Mouse (Mus musculus) heart, postnatal 0 days (tissue): ENCODE data around the gene Hist3h2a. TPM values are rescaled to one million over a fixed set of nuclear protein-coding genes. Genes with fewer than 3 reads are reported as not detected.
A peak's percentile ranks its signal among the peaks of the same experiment; 100 is the strongest.

ENCODE experiments used
- ATAC-seq: fragments of 200-750 bp; cut with Nextera tagmentation; 2 replicates; pipeline ENCODE4 v1.8.0; 2017; ENCODE audit warnings: low read depth, moderate number of reproducible peaks, moderate library complexity; ENCODE audit not compliant: insufficient read depth
- DNase-seq: peaks from one replicate; pipeline ENCODE4 v3.0.0-alpha.2; 2016; ENCODE audit warnings: low spot score
- H3K27ac ChIP-seq: fragments of 300-500 bp; sonication (generic); 2 replicates; pipeline ENCODE4 v1.5.1; 2014; ENCODE audit warnings: low read depth, mild to moderate bottlenecking
- H3K27me3 ChIP-seq: fragments of 300-500 bp; sonication (generic); 2 replicates; pipeline ENCODE4 v1.6.1; 2014; ENCODE audit warnings: low read length, mixed read lengths; ENCODE audit not compliant: control insufficient read depth, insufficient read depth
- H3K36me3 ChIP-seq: fragments of 300-500 bp; sonication (generic); replicated peaks from 2 replicates; pipeline ENCODE4 v1.6.1; 2014; ENCODE audit warnings: low read length, mixed read lengths; ENCODE audit not compliant: control insufficient read depth, insufficient read depth
- H3K4me1 ChIP-seq: fragments of 300-500 bp; sonication (generic); 2 replicates; pipeline ENCODE4 v1.6.1; 2014; ENCODE audit warnings: antibody characterized with exemption; ENCODE audit not compliant: control insufficient read depth, insufficient read depth
- H3K4me2 ChIP-seq: fragments of 300-500 bp; sonication (generic); 2 replicates; pipeline ENCODE4 v1.6.1; 2014; ENCODE audit warnings: low read depth, mild to moderate bottlenecking, low read length, moderate library complexity
- H3K4me3 ChIP-seq: fragments of 300-500 bp; sonication (generic); 2 replicates; pipeline ENCODE4 v1.5.1; 2014; ENCODE audit warnings: low read depth, low read length
- H3K9ac ChIP-seq: fragments of 300-500 bp; sonication (generic); replicated peaks from 2 replicates; pipeline ENCODE4 v1.6.1; 2014; ENCODE audit warnings: low read depth, low read length, mixed read lengths
- H3K9me3 ChIP-seq: fragments of 300-500 bp; sonication (generic); replicated peaks from 2 replicates; pipeline ENCODE4 v1.6.1; 2016; ENCODE audit warnings: low read length; ENCODE audit not compliant: control insufficient read depth
- CTCF ChIP-seq: IDR thresholded peaks from 2 replicates; pipeline ENCODE4 v1.5.1; 2016; ENCODE audit warnings: antibody characterized with exemption, control low read depth, low read depth
- EP300 ChIP-seq: IDR thresholded peaks from 2 replicates; pipeline ENCODE4 v1.6.1; 2016; ENCODE audit warnings: antibody characterized with exemption, low read depth
- WGBS: fragments of 180-500 bp; shearing (Covaris S2); extraction: QIAGEN DNeasy Blood & Tissue Kit; methylation state at CpG from one replicate; pipeline ENCODE4 v1.1.7; 2014; 5-methylcytosine and 5-hydroxymethylcytosine counted together
- polyA plus RNA-seq: library from polyadenylated mRNA; unstranded; fragments of >200 nt; fragmentation: Nextera tagmentation; extraction: Ambion mirVana; gene quantifications from 2 replicates; pipeline ENCODE4 v1.2.1, GENCODE M21; 2015
- total RNA-seq: library from RNA; depleted of rRNA; stranded (reverse); fragments of >200 nt; gene quantifications from 2 replicates; pipeline ENCODE4 v1.2.3, GENCODE M21; 2014; ENCODE audit warnings: low replicate concordance

The Hist3h2a gene
- total and polyA plus RNA-seq, 2 experiments from 2014 or later: 43.1 to 94.8 TPM

GRCm38 (mm10) chr11:58958536-58958935 lies 4.1 kb downstream of the Hist3h2a start:
- peaks cover 5% of the 10 kb centered on the region; the same call in 1 of the 2 replicates for H3K27me3 ChIP-seq

GRCm38 (mm10) chr11:58959186-58959825 lies 4.8 kb downstream of the Hist3h2a start:
- peaks cover 12% of the 10 kb centered on the region for H3K4me1 ChIP-seq
- peak overlapping the region; percentile 71 for H3K4me2 ChIP-seq
- peak overlapping the region; percentile 49 for H3K4me3 ChIP-seq
- H3K9ac ChIP-seq: 0 out of 2 replicates have a peak overlapping the region, but pooled peaks have one; percentile 26
- no peaks in the 10 kb centered on the region for H3K9me3 ChIP-seq
- ATAC-seq (no peak), DNase-seq (no peak)
- no peak overlapping the region for H3K27ac ChIP-seq
- H3K36me3 ChIP-seq: peaks cover 18% of the 10 kb centered on the region; the same call in 1 of the 2 replicates
- 33% methylated on average over 15 of the region's 15 CpGs for WGBS
- TF ChIP-seq CTCF (no peak), EP300 (no peak)
- H3K27me3 ChIP-seq: peaks cover 5% of the 10 kb centered on the region; the same call in 1 of the 2 replicates

More at GRCm38 (mm10) chr11:58958536-58958935, 4.1 kb downstream of the Hist3h2a start:
- DNase-seq (no peak), ATAC-seq (no peak)
- H3K36me3 ChIP-seq: peaks cover 18% of the 10 kb centered on the region; the same call in 1 of the 2 replicates
- 89% methylated on average over 6 of the region's 6 CpGs for WGBS
- no peak for TF ChIP-seq EP300
- TF ChIP-seq CTCF: no peak
- H3K27ac ChIP-seq: no peak overlapping the region
- H3K4me2 ChIP-seq: no peak overlapping the region
- no peak overlapping the region for H3K4me3 ChIP-seq
- peaks cover 16% of the 10 kb centered on the region for H3K4me1 ChIP-seq
- no peak overlapping the region for H3K9ac ChIP-seq
- no peaks in the 10 kb centered on the region for H3K9me3 ChIP-seq

GRCm38 (mm10) chr11:58959921-58960465 lies 5.5 kb downstream of the Hist3h2a start:
- H3K9ac ChIP-seq: 0 out of 2 replicates have a peak overlapping the region, but pooled peaks have one; percentile 26
- peaks cover 5% of the 10 kb centered on the region; the same call in 1 of the 2 replicates for H3K27me3 ChIP-seq
- peak; percentile 76 for ATAC-seq
- no peaks in the 10 kb centered on the region for H3K9me3 ChIP-seq
- peak overlapping the region; percentile 49 for H3K4me3 ChIP-seq
- H3K36me3 ChIP-seq: peaks cover 18% of the 10 kb centered on the region; the same call in 1 of the 2 replicates
- under 1% methylated on average over 40 of the region's 40 CpGs for WGBS
- TF ChIP-seq CTCF (peak; percentile 24; the same call in 1 of the 2 replicates), EP300 (no peak)
- DNase-seq: peak; percentile 88
- H3K27ac ChIP-seq: no peak overlapping the region
- H3K4me1 ChIP-seq: peaks cover 12% of the 10 kb centered on the region
- peak overlapping the region; percentile 71 for H3K4me2 ChIP-seq

- WGBS: 51% methylated on average over 50 of the region's 50 CpGs
- H3K9ac ChIP-seq: no peak overlapping the region
- H3K27me3 ChIP-seq: peaks cover 5% of the 10 kb centered on the region; the same call in 1 of the 2 replicates
- TF ChIP-seq EP300: no peak
- TF ChIP-seq CTCF: no peak
- H3K4me1 ChIP-seq: peaks cover 6% of the 10 kb centered on the region
- H3K9me3 ChIP-seq: no peaks in the 10 kb centered on the region
- H3K27ac ChIP-seq: no peak overlapping the region
- no peak overlapping the region for H3K4me2 ChIP-seq
- peaks cover 14% of the 10 kb centered on the region; the same call in 1 of the 2 replicates for H3K36me3 ChIP-seq
- H3K4me3 ChIP-seq: no peak overlapping the region
- DNase-seq: peak; percentile 3
- no peak for ATAC-seq
Observed at GRCm38 (mm10) chr11:58961364-58962177, 7.1 kb downstream of the Hist3h2a start.

DNA sequence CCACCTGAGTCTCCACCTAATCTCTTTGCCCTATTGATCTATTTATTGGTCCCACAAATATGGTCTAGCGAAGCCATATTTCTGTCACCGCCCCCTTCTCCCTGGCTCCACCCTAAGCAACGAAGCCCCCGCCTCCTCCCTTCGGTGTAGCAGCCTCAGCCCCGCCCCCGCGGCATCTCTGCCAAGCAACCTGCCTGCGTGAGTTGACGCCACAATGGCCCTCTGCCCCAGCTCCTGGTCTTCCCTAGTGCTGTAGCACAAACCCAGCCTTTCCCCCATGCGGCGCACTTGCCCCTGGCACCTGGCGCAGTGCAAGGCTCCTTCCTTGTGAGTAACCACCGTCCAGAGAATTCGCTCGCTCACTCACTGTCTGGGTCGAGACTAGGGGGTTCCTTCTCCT lies 9.1 kb downstream of the Hist3h2a start:
- no peak overlapping the region for H3K9ac ChIP-seq
- H3K9me3 ChIP-seq: no peaks in the 10 kb centered on the region
- no peak overlapping the region for H3K4me3 ChIP-seq
- H3K4me2 ChIP-seq: no peak overlapping the region
- H3K36me3 ChIP-seq: no peaks in the 10 kb centered on the region
- TF ChIP-seq EP300 (no peak), CTCF (no peak)
- no peak for ATAC-seq
- peaks cover 5% of the 10 kb centered on the region; the same call in 1 of the 2 replicates for H3K27me3 ChIP-seq
- no peak for DNase-seq
- H3K4me1 ChIP-seq: no peaks in the 10 kb centered on the region
- H3K27ac ChIP-seq: no peak overlapping the region
- WGBS: 37% methylated on average over 17 of the region's 17 CpGs
